Mouse (Mus musculus) CH12.LX (cell line): Measurements from ENCODE around the gene Uty.

Experiments
- CHD1 ChIP-seq: IDR thresholded peaks from 2 replicates; pipeline ENCODE4 v1.6.1; 2012; ENCODE audit warnings: low read depth, low read length, improper control_type of control experiment, inconsistent platforms
- CTCF ChIP-seq, 2 experiments: IDR thresholded peaks in 1 of 2; conservative IDR thresholded peaks in 1 of 2; 2 replicates each; pipeline ENCODE4 v1.5.1; 2011 to 2012; ENCODE audit warnings: low read depth in 2 of 2, low read length in 2 of 2, improper control_type of control experiment in 1 of 2, inconsistent platforms in 1 of 2, mild to moderate bottlenecking in 1 of 2, moderate library complexity in 1 of 2
- ETS1 ChIP-seq: conservative IDR thresholded peaks from 2 replicates; pipeline ENCODE4 v1.6.1; 2012; ENCODE audit warnings: low read depth, mild to moderate bottlenecking, inconsistent platforms, low read length, improper control_type of control experiment, moderate library complexity
- GABPA ChIP-seq: IDR thresholded peaks from 2 replicates; pipeline ENCODE4 v1.6.1; 2012; ENCODE audit warnings: low read depth, low read length, improper control_type of control experiment, inconsistent platforms; ENCODE audit not compliant: insufficient replicate concordance
- MAX ChIP-seq: IDR thresholded peaks from 2 replicates; pipeline ENCODE4 v1.6.1; 2011; ENCODE audit warnings: low read length, improper control_type of control experiment
- POLR2A ChIP-seq: IDR thresholded peaks from 2 replicates; pipeline ENCODE4 v1.6.1; 2011; ENCODE audit warnings: low read depth, mild to moderate bottlenecking, improper control_type of control experiment, low read length
- ZC3H11A ChIP-seq: IDR thresholded peaks from 2 replicates; pipeline ENCODE4 v1.6.1; 2012; ENCODE audit warnings: low read depth, mild to moderate bottlenecking, inconsistent platforms, low read length, improper control_type of control experiment
- ZMIZ1 ChIP-seq: IDR thresholded peaks from 2 replicates; pipeline ENCODE4 v1.6.1; 2012; ENCODE audit warnings: low read depth, mild to moderate bottlenecking, inconsistent platforms, low read length, improper control_type of control experiment

- TF ChIP-seq ZMIZ1 (no peak), POLR2A (no peak), CTCF (conservative IDR thresholded peaks at IDR 0.05 in 1 of 2, IDR thresholded peaks at IDR 0.05 in 1 of 2; ENCODE audit: low read depth in 2 of 2, low read length in 2 of 2) (no peak), ZC3H11A (no peak), CHD1 (no peak), MAX (no peak), GABPA (no peak), ETS1 (no peak)
These were observed 129.4 kb downstream of the Uty start for GRCm38 (mm10) chrY:1116153-1116552.
